Mouse (Mus musculus) large intestine, adult 2 months (tissue): ENCODE results near the gene Ctf1. TPM values are rescaled to one million over a fixed set of nuclear protein-coding genes. Genes with fewer than 3 reads are reported as not detected.
A peak's percentile ranks its signal among the peaks of the same experiment; 100 is the strongest.
"Not testable (repeated sequence)": the region's sequence is repeated elsewhere in the genome, so short reads cannot be mapped to it uniquely, and the experiment has no call there.

Experiments
- DNase-seq: peaks from one replicate; pipeline ENCODE4 v3.0.0-alpha.2; 2012; ENCODE audit warnings: low read depth, low spot score
- WGBS: fragments of 180-500 bp; shearing (Covaris S2); methylation state at CpG from one replicate; pipeline ENCODE4 v1.1.7; 2018; 5-methylcytosine and 5-hydroxymethylcytosine counted together
- polyA plus RNA-seq: library from polyadenylated mRNA; depleted of rRNA; stranded (reverse); fragments of >200 nt; gene quantifications from 2 replicates; pipeline ENCODE4 v1.2.3, GENCODE M21; 2012

The Ctf1 gene
- polyA plus RNA-seq, 1 experiment = 3.4 TPM

GRCm38 (mm10) chr7:127691221-127691989, 21.1 kb upstream of the Ctf1 start:
- WGBS = 10% methylated on average over 15 of the region's 15 CpGs
- DNase-seq = no peak

DNA sequence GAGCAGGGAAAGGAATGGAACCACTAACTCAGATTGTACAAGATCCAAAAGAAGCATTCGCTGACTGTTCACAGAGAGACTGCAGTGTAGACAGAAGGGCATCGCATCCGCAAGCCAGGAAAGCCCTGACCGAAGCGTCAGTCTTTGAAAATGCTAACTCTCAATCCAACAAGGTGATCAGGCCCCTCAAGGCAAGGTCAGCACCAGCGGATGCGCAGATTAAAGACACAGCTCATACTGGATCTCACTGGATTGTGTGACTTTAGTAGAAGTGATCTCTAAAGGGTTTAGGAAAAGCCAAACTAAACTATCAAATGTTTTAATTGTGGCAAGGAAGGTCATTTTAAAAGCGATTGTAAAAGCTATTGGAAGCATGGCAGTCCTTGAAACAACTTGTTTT, 19.2 kb upstream of the Ctf1 start:
- WGBS = 97% methylated on average over 8 of the region's 8 CpGs
- no peak for DNase-seq

DNA sequence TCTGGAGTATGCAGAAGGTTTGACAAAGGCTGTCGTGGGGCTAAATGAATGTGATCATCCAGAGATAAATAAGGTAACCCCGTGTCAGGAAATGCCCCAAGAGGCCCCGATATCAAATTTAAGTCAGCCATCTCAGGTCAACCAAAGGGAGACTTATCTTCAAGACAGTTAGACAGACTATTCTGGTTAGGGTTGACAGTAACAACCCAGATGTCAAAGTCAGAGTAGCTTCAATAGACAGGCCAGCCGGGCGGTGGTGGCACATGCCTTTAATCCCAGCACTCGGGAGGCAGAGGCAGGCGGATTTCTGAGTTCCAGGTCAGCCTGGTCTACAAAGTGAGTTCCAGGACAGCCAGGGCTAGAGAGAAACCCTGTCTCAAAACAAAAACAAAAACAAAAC, 18.8 kb upstream of the Ctf1 start:
- not testable (repeated sequence) for DNase-seq
- 93% methylated on average over 7 of the region's 7 CpGs for WGBS

GRCm38 (mm10) chr7:127698986-127699385, 13.6 kb upstream of the Ctf1 start:
- DNase-seq = no peak
- 80% methylated on average over 6 of the region's 6 CpGs for WGBS

GRCm38 (mm10) chr7:127700712-127701331, 11.7 kb upstream of the Ctf1 start:
- 54% methylated on average over 3 of the region's 3 CpGs for WGBS

DNA sequence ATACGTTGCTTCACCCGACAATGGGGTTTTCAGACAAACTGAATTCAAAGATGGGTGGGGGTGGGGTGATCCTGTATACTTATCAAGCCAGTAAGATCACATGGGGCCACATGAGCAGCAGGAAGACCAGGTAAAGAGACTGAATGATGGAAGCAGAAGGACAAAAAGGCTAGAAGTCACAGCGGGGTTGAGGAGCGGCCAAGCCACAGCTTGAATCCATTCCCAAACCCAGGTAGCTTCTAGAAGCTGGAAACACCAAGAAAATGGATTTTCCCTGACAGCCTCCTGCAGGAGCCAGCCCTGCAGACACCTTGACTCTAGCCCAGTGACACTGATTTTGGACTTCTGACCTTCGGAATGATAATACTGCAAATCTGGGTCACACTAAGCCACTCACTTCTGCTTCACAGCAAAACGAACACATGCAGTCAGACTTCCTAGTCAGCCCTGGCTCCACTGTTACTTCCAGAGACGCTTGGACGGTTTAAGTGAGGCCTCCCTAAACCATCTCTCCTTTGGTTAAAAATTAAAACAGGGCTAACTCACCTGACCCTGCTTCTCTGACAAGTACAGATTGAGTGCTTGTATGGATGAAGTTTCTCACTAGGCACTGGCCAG, 8.9 kb upstream of the Ctf1 start:
- DNase-seq = no peak
- 93% methylated on average over 8 of the region's 8 CpGs for WGBS

More at GRCm38 (mm10) chr7:127700712-127701331, 11.7 kb upstream of the Ctf1 start:
- no peak for DNase-seq

DNA sequence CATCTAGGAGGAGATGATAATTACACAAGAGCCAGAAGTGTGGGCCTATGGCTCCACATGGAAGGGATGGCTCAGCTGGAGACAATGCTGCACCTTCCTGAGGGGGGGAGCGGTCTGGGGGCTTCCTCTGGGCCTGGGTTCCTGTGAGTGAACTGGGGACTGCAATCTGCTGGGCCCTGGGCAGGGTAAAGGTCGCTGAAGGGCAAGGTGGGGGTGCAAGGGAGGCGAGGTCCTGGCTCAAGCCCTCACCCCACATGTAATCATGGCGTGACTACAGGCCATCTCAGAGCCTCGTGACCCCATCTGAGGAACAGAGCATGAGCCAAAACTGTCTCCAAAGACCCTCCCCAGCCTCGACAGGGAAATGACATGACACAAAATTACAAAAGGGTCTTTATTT, 7.9 kb upstream of the Ctf1 start:
- 81% methylated on average over 6 of the region's 6 CpGs for WGBS
- DNase-seq = no peak

GRCm38 (mm10) chr7:127705706-127706105, 6.8 kb upstream of the Ctf1 start:
- 92% methylated on average over 4 of the region's 4 CpGs for WGBS

GRCm38 (mm10) chr7:127707045-127707956, 5.2 kb upstream of the Ctf1 start:
- DNase-seq = no peak
- WGBS = 56% methylated on average over 22 of the region's 22 CpGs

More at GRCm38 (mm10) chr7:127705706-127706105, 6.8 kb upstream of the Ctf1 start:
- no peak for DNase-seq

GRCm38 (mm10) chr7:127707957-127708206, 4.7 kb upstream of the Ctf1 start:
- DNase-seq = no peak
- WGBS = 2% methylated on average over 5 of the region's 5 CpGs

DNA sequence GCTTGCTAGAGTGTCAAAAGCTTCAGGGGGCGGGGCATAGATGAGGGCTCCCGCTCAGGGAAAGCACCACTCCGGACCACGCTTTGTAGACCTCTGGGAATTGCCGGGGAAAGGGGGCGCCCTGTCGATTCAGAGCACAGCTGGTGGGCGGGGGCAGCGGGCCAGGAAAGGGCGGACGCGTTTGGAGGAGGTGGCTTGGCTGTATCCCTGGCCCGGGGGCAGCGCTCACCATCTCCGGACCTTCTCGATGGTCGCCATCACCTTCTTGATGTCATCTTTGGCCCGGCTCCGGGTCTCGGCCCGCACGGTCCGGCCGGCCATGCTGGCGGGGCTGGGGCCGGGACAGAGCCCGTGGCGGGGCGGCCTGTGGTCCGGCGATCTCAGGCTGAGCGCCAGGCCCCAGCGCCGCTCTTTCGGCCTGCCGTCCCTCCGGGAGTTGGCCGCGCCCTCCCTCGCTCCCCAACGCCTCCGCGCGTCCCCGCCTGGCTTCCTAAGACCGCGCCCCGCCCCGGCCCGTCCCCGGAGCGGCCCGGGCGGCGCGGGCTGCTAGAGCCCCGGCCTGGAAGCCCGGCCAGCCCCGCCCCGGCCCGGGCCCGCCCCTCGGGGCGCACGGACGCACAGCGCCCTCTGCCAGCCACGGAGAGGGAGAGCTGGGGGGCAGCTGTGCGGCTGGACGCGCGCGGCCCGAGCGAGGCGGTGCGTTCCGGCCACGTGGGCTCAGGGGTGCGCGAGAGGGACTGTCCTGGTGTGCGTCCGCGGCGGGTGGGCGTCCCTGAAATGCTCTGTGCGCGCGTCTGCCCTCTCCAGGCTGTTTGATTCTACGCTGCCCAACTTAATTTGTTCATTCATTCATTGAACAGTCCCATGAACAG, 4.1 kb upstream of the Ctf1 start, which contains the start of gene Bcl7c:
TSS of gene Bcl7c (minus strand) at position 727 of the 872 bp plus-strand sequence.
- DNase-seq = peak; percentile 68
- WGBS = 2% methylated on average over 79 of the region's 90 CpGs

GRCm38 (mm10) chr7:127709261-127709979, 3.1 kb upstream of the Ctf1 start:
- no peak for DNase-seq
- WGBS = 65% methylated on average over 5 of the region's 5 CpGs

GRCm38 (mm10) chr7:127711031-127711430, 1.5 kb upstream of the Ctf1 start:
- DNase-seq = no peak

DNA sequence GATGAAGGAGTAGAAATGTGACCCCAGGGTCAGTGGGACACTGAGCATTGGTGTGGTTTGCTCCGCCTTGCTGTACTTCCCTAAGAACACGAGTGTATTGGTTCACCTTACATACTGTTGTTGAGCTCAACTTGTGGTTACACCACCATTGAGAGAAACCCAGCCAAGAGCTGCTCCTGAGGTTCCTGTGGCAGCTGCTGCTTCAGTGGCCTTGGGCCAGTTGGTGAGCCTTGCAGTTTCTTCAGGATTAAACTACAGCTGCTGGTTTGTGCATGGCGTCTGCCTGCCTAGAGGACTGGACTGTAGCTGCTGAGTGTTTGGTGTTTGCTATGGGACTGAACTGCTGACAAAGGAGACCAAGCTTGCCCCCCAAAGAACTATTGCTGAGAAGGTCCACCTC, 1.1 kb upstream of the Ctf1 start:
- no peak for DNase-seq

More at GRCm38 (mm10) chr7:127711031-127711430, 1.5 kb upstream of the Ctf1 start:
- WGBS = 47% methylated on average over 3 of the region's 3 CpGs

GRCm38 (mm10) chr7:127714816-127715215, 2.3 kb downstream of the Ctf1 start:
- WGBS = 83% methylated on average over 4 of the region's 4 CpGs
- no peak for DNase-seq

More for the DNA sequence above, 1.1 kb upstream of the Ctf1 start:
- WGBS = 40% methylated on average over 3 of the region's 3 CpGs

- DNase-seq = no peak
- 5% methylated on average over 41 of the region's 41 CpGs for WGBS
Observed at GRCm38 (mm10) chr7:127716992-127717391, 4.5 kb downstream of the Ctf1 start.

- 95% methylated on average over 6 of the region's 6 CpGs for WGBS
- no peak for DNase-seq
Observed at GRCm38 (mm10) chr7:127718339-127718738, 5.8 kb downstream of the Ctf1 start.

DNA sequence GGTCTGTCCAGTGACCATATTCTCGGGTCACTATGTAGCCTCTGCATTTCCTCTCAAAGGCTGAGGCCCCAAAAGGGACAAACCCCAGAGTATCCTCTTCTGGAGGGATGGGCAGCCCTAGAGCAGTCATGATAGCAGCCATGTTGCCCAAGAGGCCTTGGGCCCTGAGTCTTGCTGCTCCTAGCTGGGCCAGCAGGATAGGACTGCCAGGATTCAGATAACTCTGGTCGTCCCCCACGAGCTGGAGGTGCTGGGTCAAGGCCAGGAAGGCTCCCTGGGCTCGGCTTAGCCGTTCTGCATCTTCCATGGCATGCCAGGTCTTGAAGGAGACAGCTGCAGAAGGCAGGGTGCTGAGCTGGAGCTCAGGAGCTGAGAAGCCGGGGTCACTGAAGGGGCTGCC, 6.7 kb downstream of the Ctf1 start:
- 88% methylated on average over 6 of the region's 6 CpGs for WGBS
- DNase-seq = no peak
